Mouse (Mus musculus) spleen, adult 2 months (tissue): ENCODE data around the gene Gm26741.

Experiments used
- CTCF ChIP-seq: fragments of 200-500 bp; IDR thresholded peaks from 2 replicates; pipeline ENCODE4 v1.5.1; 2011; ENCODE audit warnings: mild to moderate bottlenecking, inconsistent platforms; ENCODE audit not compliant: insufficient read depth, insufficient read length, insufficient replicate concordance; ENCODE audit errors: extremely low read depth
- POLR2A ChIP-seq: fragments of 200-500 bp; IDR thresholded peaks from 2 replicates; pipeline ENCODE4 v1.6.1; 2011; ENCODE audit warnings: low read depth, low read length, inconsistent platforms

DNA sequence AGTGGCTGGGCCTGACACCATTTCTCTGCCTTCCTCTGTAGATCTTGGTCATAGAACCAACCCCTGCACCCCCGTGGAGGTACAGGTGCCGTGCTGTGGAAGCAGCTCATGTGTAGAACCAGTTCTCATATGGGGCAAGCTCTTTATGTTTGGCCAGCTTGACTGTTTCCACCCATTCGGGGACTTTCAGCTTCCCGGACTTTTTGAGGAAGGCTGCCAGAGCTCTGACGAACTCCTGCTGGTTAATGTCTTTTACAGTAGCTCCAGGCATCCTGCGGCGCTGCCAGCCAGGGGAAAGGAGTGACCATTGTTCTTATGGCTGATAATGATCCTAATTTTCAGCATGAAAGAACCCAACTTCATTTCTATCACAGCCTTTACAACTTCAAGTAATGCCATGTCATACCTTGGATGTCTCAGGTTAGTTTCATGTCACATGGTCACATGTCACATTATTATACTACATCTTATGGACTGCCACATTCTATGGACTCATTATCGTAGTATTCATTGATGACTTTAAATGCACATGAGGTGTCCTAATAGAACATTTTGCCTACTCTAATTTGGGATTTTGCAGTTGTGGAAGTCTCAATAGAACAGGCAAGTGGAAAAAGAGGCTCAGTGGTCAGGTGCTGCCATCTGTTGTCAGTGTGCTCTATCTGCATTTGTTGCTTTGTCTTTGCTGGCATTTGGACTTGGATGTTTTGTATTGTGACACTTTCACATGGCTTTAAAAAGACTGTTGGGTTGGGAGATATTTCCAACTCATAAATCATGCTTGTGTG, 26.4 kb downstream of the Gm26741 start:
- TF ChIP-seq CTCF (peak; percentile 85; the same call in 1 of the 2 replicates), POLR2A (no peak)
